Mouse (Mus musculus) urinary bladder, adult 18-20 months (tissue): ENCODE data around the gene Tspan18.

Experiments used
- DNase-seq, 2 experiments: peaks; one replicate each; pipeline ENCODE4 v3.0.0; 2022; ENCODE audit warnings: low spot score in 2 of 2, mixed read lengths in 2 of 2

The Tspan18 gene

DNA sequence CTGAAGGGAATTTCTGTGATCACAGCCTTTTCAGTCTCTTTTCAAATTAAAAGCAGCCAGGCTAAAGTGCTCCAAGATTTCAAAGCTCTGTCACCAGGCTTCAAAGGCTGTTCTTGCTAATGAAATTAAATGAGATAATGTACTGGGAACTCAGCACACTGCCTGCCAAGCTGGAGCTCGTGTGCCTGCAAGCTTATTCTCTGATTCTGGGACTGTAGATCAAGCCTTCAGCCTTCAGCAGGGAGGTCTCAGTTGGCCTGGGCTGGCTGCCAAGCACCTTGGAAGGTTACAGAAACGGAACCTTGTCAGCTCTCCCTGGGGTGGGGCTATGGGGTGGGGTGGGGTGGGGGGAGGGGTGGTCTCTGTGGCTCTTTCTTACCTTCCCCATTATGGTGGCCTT is 171.0 kb downstream of the Tspan18 start:
- DNase-seq: no peak

DNA sequence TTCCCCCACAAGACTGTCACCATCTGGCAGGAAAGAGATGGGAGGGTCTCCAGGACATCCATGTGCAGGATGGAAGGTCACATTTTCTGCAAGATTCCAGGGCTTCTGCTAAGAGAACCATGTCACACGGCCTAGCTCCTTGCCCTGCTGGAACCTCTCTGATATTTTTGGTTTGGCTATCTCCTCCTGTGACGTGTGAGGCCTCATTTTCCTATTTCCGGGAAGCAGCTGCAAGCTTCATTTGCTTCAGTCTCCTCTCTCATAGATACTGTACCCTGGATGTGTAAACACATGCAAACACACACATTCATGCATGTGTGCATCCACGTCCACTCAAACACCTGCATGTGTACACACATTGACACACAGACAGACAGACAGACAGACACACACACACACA is 171.5 kb downstream of the Tspan18 start:
- DNase-seq: no peak

DNA sequence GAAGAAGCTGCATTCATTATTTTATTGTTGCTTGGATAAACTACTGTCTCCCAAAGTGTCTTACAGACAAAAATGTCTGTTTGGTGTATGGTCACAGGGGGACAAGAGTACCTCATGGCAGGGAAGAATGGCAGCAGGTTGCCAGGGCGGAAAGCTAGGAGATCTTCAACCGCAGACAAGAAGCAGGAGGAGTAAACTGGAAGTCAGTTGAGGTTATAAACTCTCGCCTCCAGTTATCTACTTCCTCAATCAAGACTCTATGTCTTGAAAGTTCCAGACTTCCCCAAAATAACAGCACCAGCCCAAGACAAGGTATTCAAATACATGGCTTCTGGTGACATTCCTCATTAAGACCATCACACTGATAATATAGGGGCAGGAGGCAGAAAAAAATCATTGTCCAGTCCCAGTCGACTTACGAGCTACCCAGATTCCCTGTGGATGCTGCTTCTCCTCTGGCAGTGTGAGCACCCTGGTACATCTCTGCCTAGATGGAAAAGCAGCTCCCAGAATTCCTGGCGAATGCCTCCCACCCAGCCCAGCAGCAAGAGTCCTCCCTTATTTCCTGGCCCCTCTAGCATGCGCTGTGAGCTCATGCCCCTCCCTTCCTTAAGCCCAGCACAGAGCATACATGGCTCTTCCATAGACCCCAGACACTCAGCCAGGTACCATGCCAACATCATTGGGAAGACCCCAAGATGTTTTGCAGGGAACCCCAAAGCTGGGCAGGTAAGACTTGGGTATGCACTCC is 172.2 kb downstream of the Tspan18 start:
- DNase-seq: no peak

DNA sequence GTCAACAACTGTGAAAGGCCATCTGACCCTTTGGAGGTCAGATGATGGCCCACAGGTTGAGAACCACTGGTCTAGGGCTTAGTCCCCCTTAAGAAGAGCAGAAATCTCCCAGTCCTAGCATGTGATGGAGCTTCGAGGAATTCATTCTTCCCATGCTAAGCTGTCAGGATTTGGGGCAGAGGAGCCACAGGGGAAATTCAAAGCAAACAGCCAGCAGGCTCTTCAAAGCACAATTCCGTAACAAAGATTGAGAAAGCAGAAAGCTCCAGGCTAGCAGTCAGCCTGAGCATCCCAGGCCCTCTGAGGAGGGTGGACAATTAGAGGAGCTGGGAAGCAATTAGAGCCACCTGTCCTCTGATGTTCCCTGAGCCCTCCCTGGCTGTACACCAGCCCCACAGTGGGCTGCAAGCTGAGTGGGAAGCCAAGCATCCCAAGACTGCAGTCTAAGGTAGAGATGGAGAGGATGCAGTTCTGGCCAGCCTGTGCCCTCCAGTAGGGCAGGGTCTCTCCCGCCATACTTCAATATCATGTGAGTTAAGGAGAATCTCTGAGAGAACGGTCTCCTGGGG is 173.8 kb downstream of the Tspan18 start:
- no peak for DNase-seq

DNA sequence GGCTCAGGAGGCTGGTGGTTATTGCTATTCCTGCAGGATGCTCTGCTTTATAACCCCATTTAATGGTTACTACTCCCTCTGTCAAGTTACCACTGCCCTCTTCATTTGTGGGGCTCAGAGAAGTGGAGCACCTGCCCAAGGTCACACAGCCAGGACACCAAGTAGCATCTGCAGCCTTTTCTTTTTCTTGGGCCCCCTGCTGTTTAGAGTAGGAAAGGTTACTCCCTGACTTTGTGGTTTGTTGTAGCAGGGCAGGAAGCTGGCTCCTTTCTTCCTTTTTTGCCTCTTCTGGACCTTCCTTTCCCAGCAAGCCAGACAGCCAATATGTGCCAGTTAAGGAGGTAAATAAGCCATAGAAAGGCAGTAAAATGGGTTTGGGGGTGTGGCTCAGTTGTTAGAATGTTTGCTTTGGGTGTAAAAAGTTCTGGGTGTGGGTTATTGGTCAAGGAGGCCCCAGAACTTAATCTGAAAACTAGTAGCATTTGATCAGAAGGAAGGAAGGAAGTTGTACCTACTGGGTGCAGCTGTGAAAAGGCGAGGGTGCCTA is 179.7 kb downstream of the Tspan18 start:
- no peak for DNase-seq

DNA sequence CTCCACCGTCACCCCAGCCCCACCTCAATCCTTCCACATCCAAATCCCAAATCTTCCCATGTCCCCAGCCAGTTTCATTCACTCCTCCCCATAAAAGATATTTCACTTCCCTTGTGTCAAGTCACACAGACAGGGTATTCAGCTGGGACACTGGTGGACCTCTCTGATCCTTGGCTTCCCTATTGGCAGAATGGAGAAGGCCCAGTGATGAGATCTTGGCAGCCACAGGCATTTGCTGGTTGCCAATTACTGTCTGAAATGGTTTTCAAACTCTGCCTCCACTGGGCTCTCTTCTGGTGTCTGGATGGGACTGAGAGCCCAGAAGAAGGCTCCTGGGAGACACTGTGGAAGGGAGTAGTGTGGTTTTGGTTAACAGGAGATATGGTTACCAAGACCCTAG is 180.5 kb downstream of the Tspan18 start:
- no peak for DNase-seq

DNA sequence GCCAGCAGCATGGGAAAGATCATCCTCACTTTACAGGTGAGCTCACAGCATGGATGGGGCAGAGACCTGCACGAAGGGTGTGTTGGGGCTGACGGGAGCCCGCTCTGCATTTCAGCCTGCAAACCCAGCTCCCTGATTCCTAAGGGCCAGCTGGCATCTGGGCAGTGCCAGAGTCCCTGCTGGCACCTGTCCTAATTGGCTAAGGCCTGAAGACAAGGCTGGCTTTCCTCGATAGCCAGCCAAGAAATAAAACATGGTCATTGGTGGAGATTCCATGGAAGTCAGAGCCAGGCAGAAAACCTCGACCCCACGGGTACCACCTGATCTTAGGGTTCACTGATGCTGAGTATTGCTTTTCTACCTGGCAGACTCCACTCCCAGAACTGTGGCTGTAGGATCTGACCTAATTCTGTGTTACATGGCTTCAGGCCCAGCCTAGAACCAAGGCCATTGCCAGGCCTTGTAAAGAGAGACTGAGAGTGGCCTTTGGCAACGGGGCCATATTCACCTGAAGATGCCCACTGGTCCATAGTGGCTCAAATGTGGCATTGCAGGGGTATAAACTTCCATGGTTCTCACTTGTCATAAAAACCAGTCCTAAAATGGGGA is 181.3 kb downstream of the Tspan18 start:
- DNase-seq: no peak

DNA sequence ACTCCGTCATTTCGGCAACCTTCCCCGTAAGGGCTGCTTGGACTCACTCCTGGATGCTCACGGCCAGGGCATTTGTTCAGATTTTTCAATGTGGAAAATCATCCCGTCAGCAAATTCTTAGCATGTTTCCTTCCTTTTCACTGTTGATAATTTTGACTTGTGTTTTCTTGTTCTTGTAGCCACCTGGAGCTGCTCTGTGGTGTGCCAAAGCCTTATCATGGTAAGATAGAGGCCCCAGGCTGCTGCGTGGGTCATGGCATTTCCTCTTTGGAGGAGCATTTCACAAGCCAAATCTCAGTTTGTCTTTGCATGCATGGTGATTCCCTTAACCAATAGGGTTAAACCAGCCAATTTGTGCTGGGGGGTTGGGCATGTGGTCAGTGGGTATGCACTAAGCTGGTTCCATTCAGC is 182.1 kb downstream of the Tspan18 start:
- no peak for DNase-seq
